Mouse (Mus musculus) olfactory bulb, adult 2 months (tissue): Measurements from ENCODE around the gene Thap12.

Experiments used
- CTCF ChIP-seq: fragments of 200-500 bp; IDR thresholded peaks from 2 replicates; pipeline ENCODE4 v1.5.1; 2012; ENCODE audit warnings: low read depth, mild to moderate bottlenecking, low read length, moderate library complexity; ENCODE audit not compliant: insufficient read depth
- POLR2A ChIP-seq: fragments of 200-500 bp; IDR thresholded peaks from 2 replicates; pipeline ENCODE4 v1.6.1; 2012; ENCODE audit warnings: mild to moderate bottlenecking, low read depth, low read length, moderate library complexity; ENCODE audit not compliant: insufficient read depth

DNA sequence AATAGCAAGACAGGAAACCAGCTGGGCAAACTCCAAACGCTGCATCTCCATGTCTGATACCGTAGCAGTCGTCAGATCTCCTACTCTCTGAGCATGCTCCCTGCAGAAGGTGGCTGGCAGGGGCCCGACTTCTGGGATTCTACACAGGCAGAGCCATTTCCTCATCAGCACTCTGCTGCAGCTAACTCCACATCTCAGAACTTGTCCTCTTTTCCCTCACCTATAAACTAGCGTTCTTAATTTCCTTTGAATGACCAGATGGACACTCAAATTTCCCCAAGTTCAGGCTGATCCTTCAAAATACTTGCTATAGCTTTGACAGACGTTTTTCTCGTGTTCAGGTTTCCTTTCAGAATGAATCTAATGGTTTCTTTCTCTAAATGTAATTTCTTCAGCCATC lies 1.1 kb upstream of the Thap12 start:
- TF ChIP-seq CTCF (no peak), POLR2A (no peak)
